Mouse (Mus musculus): ENCODE results near the gene Brd7. TPM values are rescaled to one million over a fixed set of nuclear protein-coding genes. Genes with fewer than 3 reads are reported as not detected.
A peak's percentile ranks its signal among the peaks of the same experiment; 100 is the strongest.

Brd7 gene
- polyA plus RNA-seq, 1 experiment from 2014 or later: 74.2 TPM

DNA sequence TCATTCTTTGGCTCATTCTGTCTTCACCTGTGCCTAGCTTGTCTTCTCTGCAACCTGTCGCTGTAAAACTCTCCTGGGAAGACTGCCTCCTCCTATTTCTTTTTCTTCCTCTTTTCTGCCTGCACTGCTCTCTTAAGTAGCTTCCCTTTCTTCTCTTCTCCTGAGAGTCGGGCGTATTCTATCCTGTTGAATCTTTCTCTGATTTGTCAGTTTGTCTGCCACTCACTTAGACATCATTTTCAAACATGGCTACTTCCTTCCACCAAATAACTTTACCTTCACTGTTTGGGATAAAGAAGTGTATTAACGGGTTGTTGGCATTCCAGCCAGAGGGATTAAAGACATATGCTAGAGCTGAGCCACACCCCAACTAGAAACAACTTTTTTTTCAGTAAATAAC is 20.0 kb downstream of the Brd7 start:
- H3K36me3 ChIP-seq: peaks cover 73% of the 10 kb centered on the region
- H3K9ac ChIP-seq: no peak overlapping the region
- no peaks in the 10 kb centered on the region for H3K9me3 ChIP-seq
- H3K27me3 ChIP-seq: no peaks in the 10 kb centered on the region
- no peak overlapping the region for H3K4me2 ChIP-seq
- no peak for ATAC-seq (ENCODE audit: borderline replicate concordance, extremely low read depth, low FRiP score, low TSS enrichment)
- 84% methylated on average over 4 of the region's 4 CpGs for WGBS
- no peak overlapping the region for H3K27ac ChIP-seq
- no peak overlapping the region for H3K4me3 ChIP-seq
- H3K4me1 ChIP-seq: no peaks in the 10 kb centered on the region

- Histone ChIP-seq H3K4me2 (no peak overlapping the region), H3K9ac (no peak overlapping the region)
- ATAC-seq (ENCODE audit: borderline replicate concordance, extremely low read depth, low FRiP score, low TSS enrichment): no peak
Observed at GRCm38 (mm10) chr8:88339887-88340695, 21.9 kb downstream of the Brd7 start.

DNA sequence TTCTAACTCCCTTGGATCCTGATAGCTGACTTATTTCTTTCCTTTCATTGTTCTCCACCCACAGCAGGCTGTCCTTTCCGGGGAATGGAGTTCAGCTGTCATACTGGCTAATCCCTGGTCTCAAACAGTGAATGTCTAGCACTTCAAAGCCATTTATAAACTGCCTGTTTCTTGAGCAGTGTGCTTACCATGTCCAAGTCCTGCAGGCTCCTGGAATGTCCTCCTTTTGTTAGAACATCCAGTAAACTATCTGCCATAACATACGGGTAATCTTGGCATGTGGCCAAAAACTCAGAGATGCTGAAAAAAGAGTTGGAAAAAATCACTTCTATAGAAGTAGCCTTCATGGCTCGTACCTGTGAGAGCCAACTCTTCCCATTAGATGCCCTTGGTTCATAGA is 22.8 kb downstream of the Brd7 start:
- no peak for ATAC-seq (ENCODE audit: borderline replicate concordance, extremely low read depth, low FRiP score, low TSS enrichment)
- Histone ChIP-seq H3K27ac (no peak overlapping the region), H3K4me3 (no peak overlapping the region), H3K9ac (no peak overlapping the region), H3K9me3 (no peaks in the 10 kb centered on the region), H3K27me3 (no peaks in the 10 kb centered on the region), H3K36me3 (peaks cover 72% of the 10 kb centered on the region), H3K4me1 (no peaks in the 10 kb centered on the region), H3K4me2 (no peak overlapping the region)
- 36% methylated on average over 3 of the region's 3 CpGs for WGBS

More at GRCm38 (mm10) chr8:88339887-88340695, 21.9 kb downstream of the Brd7 start:
- Histone ChIP-seq H3K4me1 (no peaks in the 10 kb centered on the region), H3K9me3 (no peaks in the 10 kb centered on the region), H3K36me3 (peaks cover 72% of the 10 kb centered on the region), H3K27me3 (no peaks in the 10 kb centered on the region), H3K27ac (0 out of 2 replicates have a peak overlapping the region, but pooled peaks have one; percentile 13), H3K4me3 (no peak overlapping the region)
- 83% methylated on average over 2 of the region's 2 CpGs for WGBS

DNA sequence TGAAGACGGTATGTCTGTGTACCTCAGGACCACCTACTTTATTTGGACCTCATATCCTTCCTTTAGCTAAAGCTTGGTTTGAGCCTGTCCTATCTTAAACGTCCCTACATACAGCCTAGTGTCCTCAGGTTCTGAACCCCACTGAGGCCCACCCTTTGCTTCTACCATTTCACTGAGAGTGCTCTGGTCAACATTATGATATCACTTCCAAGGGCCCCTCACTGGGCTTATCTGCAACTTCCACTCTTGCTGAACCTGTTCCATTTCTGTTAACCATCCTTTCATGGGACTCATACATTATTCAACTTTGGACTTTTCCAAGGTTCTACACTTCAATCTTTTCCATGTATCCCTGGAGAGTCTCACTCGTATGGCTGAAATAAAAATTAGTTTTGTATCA is 27.0 kb downstream of the Brd7 start:
- peaks cover 73% of the 10 kb centered on the region for H3K36me3 ChIP-seq
- H3K9me3 ChIP-seq: no peaks in the 10 kb centered on the region
- H3K27ac ChIP-seq: no peak overlapping the region
- H3K4me2 ChIP-seq: no peak overlapping the region
- no peak for ATAC-seq (ENCODE audit: borderline replicate concordance, extremely low read depth, low FRiP score, low TSS enrichment)
- no peaks in the 10 kb centered on the region for H3K4me1 ChIP-seq
- WGBS: 82% methylated on average over 3 of the region's 3 CpGs
- H3K9ac ChIP-seq: no peak overlapping the region
- H3K4me3 ChIP-seq: no peak overlapping the region
- no peaks in the 10 kb centered on the region for H3K27me3 ChIP-seq

DNA sequence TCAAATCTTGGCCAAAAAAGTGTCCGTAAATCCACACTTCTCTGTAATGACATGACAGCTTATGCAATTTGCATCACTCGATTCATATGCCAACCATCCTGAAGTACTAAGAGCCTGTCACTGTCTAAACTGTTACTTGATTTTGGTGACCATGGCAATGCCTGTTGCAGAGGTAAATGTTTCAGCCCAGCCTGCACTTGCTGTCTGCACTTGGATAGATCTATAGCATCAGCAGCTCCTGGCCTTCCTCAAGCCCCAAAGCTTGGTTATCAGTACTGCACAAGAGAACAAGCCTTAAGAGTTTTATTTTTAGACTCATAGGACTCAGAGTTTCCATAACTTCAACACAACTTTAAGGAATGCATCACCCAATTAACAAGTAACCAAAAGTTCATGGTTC is 27.6 kb downstream of the Brd7 start:
- Histone ChIP-seq H3K36me3 (peaks cover 78% of the 10 kb centered on the region), H3K4me2 (no peak overlapping the region), H3K27me3 (no peaks in the 10 kb centered on the region), H3K9me3 (no peaks in the 10 kb centered on the region), H3K9ac (no peak overlapping the region), H3K27ac (no peak overlapping the region), H3K4me1 (no peaks in the 10 kb centered on the region), H3K4me3 (no peak overlapping the region)
- WGBS: 70% methylated on average over 2 of the region's 2 CpGs
- no peak for ATAC-seq (ENCODE audit: borderline replicate concordance, extremely low read depth, low FRiP score, low TSS enrichment)

DNA sequence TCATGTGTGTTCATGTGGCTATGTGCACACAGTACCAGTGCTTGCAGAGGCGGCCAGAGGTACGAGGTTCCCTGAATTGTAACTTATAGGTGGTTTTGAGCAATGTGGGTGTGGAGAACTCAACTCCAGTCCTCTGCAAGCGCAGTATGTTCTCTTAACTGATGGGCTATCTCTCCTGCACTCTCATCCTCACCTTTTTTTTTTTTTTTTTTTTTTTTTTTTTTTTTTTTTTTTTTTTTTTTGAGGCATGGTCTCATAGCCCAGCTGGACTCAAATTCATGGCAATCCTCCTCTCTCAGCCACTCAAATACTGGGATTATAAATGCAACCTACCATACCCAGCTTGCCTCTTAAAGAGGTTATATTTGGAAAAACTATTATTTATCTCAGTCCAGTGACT is 31.2 kb downstream of the Brd7 start:
- WGBS: 88% methylated on average over 3 of the region's 3 CpGs
- Histone ChIP-seq H3K27me3 (no peaks in the 10 kb centered on the region), H3K4me1 (peaks cover 8% of the 10 kb centered on the region), H3K4me3 (no peak overlapping the region), H3K9ac (no peak overlapping the region), H3K27ac (no peak overlapping the region), H3K4me2 (no peak overlapping the region), H3K36me3 (peaks cover 81% of the 10 kb centered on the region), H3K9me3 (no peaks in the 10 kb centered on the region)
- no peak for ATAC-seq (ENCODE audit: borderline replicate concordance, extremely low read depth, low FRiP score, low TSS enrichment)

DNA sequence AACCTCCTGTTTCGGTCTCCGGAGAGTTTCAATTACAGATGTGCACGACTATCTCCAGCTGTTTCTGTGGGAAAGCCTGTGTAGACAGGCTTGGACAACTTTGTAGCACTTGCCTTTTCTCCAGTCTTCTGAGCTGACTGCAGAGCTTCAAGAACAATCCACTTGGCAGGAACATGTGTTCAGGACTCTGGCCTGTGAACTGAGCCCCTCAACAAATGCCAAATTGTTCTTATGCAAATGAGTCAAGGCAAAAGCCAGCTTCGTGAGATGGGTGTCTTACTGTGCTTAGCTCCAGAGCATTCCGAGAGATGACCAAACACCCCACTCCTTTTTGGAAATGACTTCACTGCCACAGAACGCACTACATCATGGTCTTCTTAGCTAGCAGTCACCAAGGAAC is 33.3 kb downstream of the Brd7 start:
- no peak overlapping the region for H3K27ac ChIP-seq
- no peak overlapping the region for H3K9ac ChIP-seq
- peaks cover 65% of the 10 kb centered on the region for H3K36me3 ChIP-seq
- H3K4me1 ChIP-seq: peaks cover 23% of the 10 kb centered on the region
- H3K4me3 ChIP-seq: no peak overlapping the region
- no peaks in the 10 kb centered on the region for H3K9me3 ChIP-seq
- no peaks in the 10 kb centered on the region for H3K27me3 ChIP-seq
- no peak overlapping the region for H3K4me2 ChIP-seq
- 79% methylated on average over 6 of the region's 6 CpGs for WGBS
- no peak for ATAC-seq (ENCODE audit: borderline replicate concordance, extremely low read depth, low FRiP score, low TSS enrichment)

DNA sequence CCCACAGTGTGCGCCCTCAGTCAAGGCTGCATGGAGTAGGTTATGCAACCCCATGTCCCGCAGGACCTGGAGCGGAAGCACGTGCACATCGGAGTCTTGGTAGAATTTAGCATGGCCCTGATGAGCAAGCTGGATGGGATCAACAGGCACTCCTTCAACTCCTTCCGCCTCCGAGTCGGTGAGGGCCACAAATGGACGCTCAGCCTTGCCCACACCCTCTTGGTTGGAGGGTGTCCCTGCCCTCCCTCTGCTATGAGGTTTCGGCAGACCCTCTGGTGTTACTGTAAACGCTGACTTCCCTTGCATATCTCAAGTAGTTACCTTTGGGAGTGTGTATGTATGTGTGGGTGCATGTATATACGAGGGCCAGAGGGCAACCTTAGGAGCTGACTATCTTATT is 35.7 kb downstream of the Brd7 start:
- no peak overlapping the region for H3K4me3 ChIP-seq
- H3K4me1 ChIP-seq: peaks cover 23% of the 10 kb centered on the region
- peaks cover 46% of the 10 kb centered on the region for H3K36me3 ChIP-seq

GRCm38 (mm10) chr8:88325795-88326194 is 36.2 kb downstream of the Brd7 start:
- WGBS: 70% methylated on average over 5 of the region's 5 CpGs
- no peak; the same call in 1 of the 2 replicates for ATAC-seq (ENCODE audit: borderline replicate concordance, extremely low read depth, low FRiP score, low TSS enrichment)
- H3K36me3 ChIP-seq: peaks cover 43% of the 10 kb centered on the region

More for the DNA sequence above, 35.7 kb downstream of the Brd7 start:
- no peak for ATAC-seq (ENCODE audit: borderline replicate concordance, extremely low read depth, low FRiP score, low TSS enrichment)
- Histone ChIP-seq H3K9ac (no peak overlapping the region), H3K27me3 (no peaks in the 10 kb centered on the region), H3K4me2 (no peak overlapping the region), H3K9me3 (no peaks in the 10 kb centered on the region), H3K27ac (no peak overlapping the region)
- 73% methylated on average over 12 of the region's 12 CpGs for WGBS

DNA sequence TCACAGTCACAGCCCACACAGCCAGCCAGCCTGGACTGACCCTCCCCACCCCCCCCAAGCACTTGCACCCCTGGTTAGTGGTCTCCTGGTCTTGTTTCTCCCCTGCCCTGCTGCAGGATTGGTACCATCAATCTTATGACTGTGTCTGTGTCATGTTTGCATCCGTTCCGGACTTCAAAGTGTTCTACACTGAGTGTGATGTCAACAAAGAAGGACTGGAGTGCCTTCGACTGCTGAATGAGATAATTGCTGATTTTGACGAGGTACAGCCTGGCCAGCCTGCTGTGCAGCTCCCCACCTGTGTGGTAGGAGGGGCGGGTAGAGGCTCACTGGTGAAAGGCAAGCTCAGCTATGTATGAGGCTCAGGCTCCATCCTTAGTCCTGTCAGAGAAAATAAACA is 36.7 kb downstream of the Brd7 start:
- 13% methylated on average over 5 of the region's 5 CpGs for WGBS
- ATAC-seq (ENCODE audit: borderline replicate concordance, extremely low read depth, low FRiP score, low TSS enrichment): peak; percentile 60; the same call in 1 of the 2 replicates

More at GRCm38 (mm10) chr8:88325795-88326194, 36.2 kb downstream of the Brd7 start:
- Histone ChIP-seq H3K9me3 (no peaks in the 10 kb centered on the region), H3K27me3 (no peaks in the 10 kb centered on the region), H3K9ac (no peak overlapping the region), H3K4me3 (no peak overlapping the region), H3K27ac (no peak overlapping the region), H3K4me2 (no peak overlapping the region), H3K4me1 (peaks cover 23% of the 10 kb centered on the region)

DNA sequence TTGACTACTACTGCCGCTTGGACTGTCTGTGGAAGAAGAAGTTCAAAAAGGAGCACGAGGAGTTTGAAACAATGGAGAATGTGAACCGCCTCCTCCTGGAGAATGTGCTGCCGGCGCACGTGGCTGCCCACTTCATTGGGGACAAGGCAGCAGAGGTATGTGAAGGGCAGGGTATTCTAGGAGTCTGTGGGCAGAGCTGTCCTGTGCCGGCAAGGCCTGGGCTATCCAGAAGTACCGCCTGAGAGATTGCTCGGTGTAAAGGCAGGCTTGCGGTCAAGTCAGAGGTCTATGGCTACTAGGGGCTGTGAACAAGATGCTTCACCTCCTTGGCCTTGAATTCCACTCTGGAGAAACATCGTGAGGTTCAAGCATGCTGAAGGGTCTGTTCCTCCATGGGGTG is 37.2 kb downstream of the Brd7 start:
- peak overlapping the region; percentile 52; the same call in 1 of the 2 replicates for H3K27ac ChIP-seq
- no peaks in the 10 kb centered on the region for H3K27me3 ChIP-seq
- ATAC-seq (ENCODE audit: borderline replicate concordance, extremely low read depth, low FRiP score, low TSS enrichment): peak; percentile 44; the same call in 1 of the 2 replicates
- H3K4me1 ChIP-seq: peaks cover 23% of the 10 kb centered on the region
- H3K4me2 ChIP-seq: no peak overlapping the region
- H3K9me3 ChIP-seq: no peaks in the 10 kb centered on the region
- H3K36me3 ChIP-seq: peaks cover 35% of the 10 kb centered on the region
- WGBS: 39% methylated on average over 11 of the region's 11 CpGs
- H3K4me3 ChIP-seq: no peak overlapping the region
- H3K9ac ChIP-seq: no peak overlapping the region

More for the DNA sequence above, 36.7 kb downstream of the Brd7 start:
- Histone ChIP-seq H3K9me3 (no peaks in the 10 kb centered on the region), H3K9ac (no peak overlapping the region), H3K4me1 (peaks cover 23% of the 10 kb centered on the region), H3K4me3 (no peak overlapping the region), H3K27me3 (no peaks in the 10 kb centered on the region), H3K27ac (no peak overlapping the region; the same call in 1 of the 2 replicates), H3K4me2 (no peak overlapping the region), H3K36me3 (peaks cover 39% of the 10 kb centered on the region)

DNA sequence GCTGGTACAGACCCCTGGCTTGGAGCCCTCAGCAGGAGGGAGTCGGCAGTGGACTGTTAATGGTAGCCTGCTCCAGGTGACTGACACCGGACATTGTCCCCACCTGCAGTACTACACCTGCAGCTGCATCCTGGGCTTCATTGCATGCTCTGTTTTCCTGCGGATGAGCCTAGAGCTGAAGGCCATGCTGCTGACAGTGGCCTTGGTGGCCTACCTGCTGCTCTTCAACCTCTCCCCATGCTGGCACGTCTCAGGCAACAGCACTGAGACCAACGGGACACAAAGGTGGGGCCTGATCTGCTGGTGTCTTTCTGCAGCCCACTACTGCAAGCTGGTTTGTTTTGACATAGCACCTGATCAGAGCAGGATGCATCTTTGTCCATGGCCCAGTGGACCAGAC is 38.5 kb downstream of the Brd7 start:
- no peak for ATAC-seq (ENCODE audit: borderline replicate concordance, extremely low read depth, low FRiP score, low TSS enrichment)
- Histone ChIP-seq H3K9me3 (no peaks in the 10 kb centered on the region), H3K4me2 (no peak overlapping the region), H3K4me1 (peaks cover 23% of the 10 kb centered on the region), H3K27me3 (no peaks in the 10 kb centered on the region), H3K9ac (no peak overlapping the region), H3K4me3 (no peak overlapping the region), H3K27ac (no peak overlapping the region), H3K36me3 (peaks cover 25% of the 10 kb centered on the region)
- WGBS: 82% methylated on average over 5 of the region's 5 CpGs
